Mouse (Mus musculus) embryonic fibroblast, embryonic 13.5 days (primary cell): Measurements from ENCODE around the gene Galntl6. TPM values are rescaled to one million over a fixed set of nuclear protein-coding genes. Genes with fewer than 3 reads are reported as not detected.

ENCODE experiments used
- H3K27ac ChIP-seq: 2 replicates; pipeline ENCODE4 v1.5.1; 2012; ENCODE audit warnings: low read length, control low read depth, inconsistent platforms; ENCODE audit not compliant: insufficient read depth
- H3K4me1 ChIP-seq: 2 replicates; pipeline ENCODE4 v1.6.1; 2011; ENCODE audit warnings: low read length; ENCODE audit not compliant: control insufficient read depth, insufficient read depth
- H3K4me3 ChIP-seq: 2 replicates; pipeline ENCODE4 v1.5.1; 2011; ENCODE audit warnings: mild to moderate bottlenecking, control low read depth, low read length; ENCODE audit not compliant: insufficient read depth
- CTCF ChIP-seq: IDR thresholded peaks from 2 replicates; pipeline ENCODE4 v1.5.1; 2011; ENCODE audit warnings: mild to moderate bottlenecking, control low read depth, low read length, moderate library complexity, borderline replicate concordance; ENCODE audit not compliant: insufficient read depth
- POLR2A ChIP-seq: IDR thresholded peaks from 2 replicates; pipeline ENCODE4 v1.6.1; 2011; ENCODE audit warnings: low read depth, mild to moderate bottlenecking, control low read depth, low read length, moderate library complexity
- polyA plus RNA-seq: library from polyadenylated mRNA; stranded (reverse); fragments of >200 nt; gene quantifications from 2 replicates; pipeline ENCODE4 v1.2.4, GENCODE M21; 2011; ENCODE audit warnings: low read depth; ENCODE audit not compliant: missing spikeins, insufficient read length

The Galntl6 gene
- polyA plus RNA-seq, 1 experiment: not detected

DNA sequence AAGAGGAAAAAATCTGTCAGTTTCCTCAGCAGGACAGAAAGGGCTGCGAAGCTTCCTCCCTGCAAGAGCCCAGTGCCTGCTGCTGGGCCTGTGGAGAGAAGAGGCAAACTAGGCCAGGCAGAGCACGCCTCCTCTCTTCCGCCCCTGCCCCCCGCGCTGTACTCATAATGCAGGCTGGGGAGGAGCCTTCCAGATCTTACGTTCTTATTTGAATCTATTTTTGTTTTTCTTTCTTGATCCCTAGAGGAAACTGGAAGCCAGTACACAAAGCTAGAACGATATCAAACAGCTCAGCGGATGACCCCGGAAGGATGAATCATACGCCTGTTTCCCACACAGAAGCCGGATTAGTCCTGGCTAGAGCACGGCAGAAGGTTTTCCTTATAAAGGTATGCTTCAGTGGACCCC, 1112.6 kb downstream of the Galntl6 start:
- H3K4me3 ChIP-seq: peak overlapping the region; percentile 33; the same call in 1 of the 2 replicates
- H3K4me1 ChIP-seq: no peaks in the 10 kb centered on the region
- peak overlapping the region; percentile 76 for H3K27ac ChIP-seq
- TF ChIP-seq POLR2A (peak; percentile 64), CTCF (no peak)

DNA sequence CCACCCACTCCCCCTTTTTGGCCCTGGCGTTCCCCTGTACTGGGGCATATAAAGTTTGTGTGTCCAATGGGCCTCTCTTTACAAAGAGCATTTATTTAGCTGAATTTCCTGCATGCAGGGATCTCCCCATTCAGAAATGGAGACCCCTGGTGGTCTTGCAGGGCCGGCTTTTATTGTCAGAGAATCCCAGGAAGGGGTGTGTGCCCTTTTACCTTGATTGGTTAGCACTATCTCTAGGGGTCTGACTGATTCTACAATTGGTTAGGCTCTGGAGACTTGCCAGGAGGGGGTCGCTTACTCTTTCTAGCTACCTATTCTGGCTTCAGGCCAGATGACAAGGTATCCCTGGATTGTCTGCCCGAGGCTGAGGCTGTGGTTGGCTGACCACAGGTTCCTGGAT, 1119.0 kb downstream of the Galntl6 start:
- Histone ChIP-seq H3K4me3 (no peak overlapping the region), H3K27ac (no peak overlapping the region), H3K4me1 (no peaks in the 10 kb centered on the region; the same call in 1 of the 2 replicates)
- TF ChIP-seq CTCF: no peak
- no peak for TF ChIP-seq POLR2A

DNA sequence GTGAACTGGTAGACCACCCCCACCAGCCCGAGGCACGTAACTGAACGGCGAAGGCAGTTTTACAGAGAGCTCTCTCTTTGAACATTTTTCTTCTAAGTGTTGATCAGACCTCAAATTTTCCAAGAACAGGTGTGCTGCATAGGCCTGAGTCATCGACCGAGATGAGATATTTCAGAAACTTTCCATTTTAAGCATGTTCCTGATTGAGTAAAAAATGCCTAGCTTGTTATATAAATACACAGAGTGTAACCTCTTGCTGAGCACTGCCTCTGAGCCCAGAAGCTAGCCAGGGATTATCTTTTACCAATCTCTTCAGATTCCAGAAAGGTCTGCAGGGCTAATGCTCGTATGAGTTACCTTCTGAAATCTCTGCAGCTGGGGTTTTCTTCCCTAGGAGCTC, 1120.2 kb downstream of the Galntl6 start:
- TF ChIP-seq CTCF: no peak
- TF ChIP-seq POLR2A: no peak
- Histone ChIP-seq H3K27ac (no peak overlapping the region), H3K4me1 (no peaks in the 10 kb centered on the region; the same call in 1 of the 2 replicates), H3K4me3 (no peak overlapping the region)

DNA sequence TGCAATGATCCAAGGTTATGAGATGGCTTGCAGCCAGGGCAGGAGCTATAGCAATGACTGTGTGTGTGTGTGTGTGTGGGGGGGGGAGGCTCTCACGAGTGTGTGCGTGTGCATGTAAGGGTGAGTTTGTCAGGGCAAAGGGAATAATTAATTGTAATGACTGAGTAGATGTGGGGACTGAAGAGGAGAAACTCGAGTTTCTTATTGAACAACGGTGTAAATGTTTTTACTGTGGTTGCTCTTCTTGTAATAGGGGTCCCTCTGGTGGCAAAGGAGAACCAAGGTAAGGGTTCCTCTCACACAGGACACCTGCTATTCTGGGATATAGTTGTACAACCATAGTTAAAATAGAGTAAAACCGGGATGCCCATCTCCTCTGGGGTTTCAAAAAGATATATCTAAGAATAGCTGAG, 1121.1 kb downstream of the Galntl6 start:
- Histone ChIP-seq H3K27ac (no peak overlapping the region), H3K4me3 (no peak overlapping the region), H3K4me1 (no peaks in the 10 kb centered on the region; the same call in 1 of the 2 replicates)
- no peak for TF ChIP-seq POLR2A
- no peak for TF ChIP-seq CTCF

DNA sequence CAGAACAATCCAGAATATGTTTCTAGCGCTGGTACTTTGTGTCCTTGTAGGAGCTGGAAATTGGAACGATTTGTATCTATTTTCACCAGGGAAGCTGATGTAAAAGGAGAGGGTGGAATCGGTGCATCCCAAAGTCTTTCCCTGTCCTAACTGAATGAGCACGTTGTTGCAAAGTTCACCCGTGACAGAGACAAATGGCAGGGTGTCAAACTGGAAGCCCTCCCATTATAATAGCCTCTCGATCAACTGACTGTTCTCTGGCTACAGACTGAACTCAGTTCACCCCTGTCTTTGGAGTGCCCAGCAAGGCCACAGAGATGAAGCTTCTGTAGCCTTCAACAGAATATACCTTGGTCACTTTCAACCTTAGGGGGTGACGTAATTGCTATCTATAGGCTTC, 1132.9 kb downstream of the Galntl6 start:
- Histone ChIP-seq H3K4me3 (no peak overlapping the region), H3K4me1 (no peaks in the 10 kb centered on the region), H3K27ac (no peak overlapping the region)
- no peak for TF ChIP-seq CTCF
- TF ChIP-seq POLR2A: no peak

GRCm38 (mm10) chr8:57777988-57778721, 1134.3 kb downstream of the Galntl6 start:
- no peaks in the 10 kb centered on the region for H3K4me1 ChIP-seq
- no peak overlapping the region for H3K4me3 ChIP-seq
- no peak for TF ChIP-seq CTCF
- TF ChIP-seq POLR2A: no peak
- H3K27ac ChIP-seq: no peak overlapping the region

GRCm38 (mm10) chr8:57776723-57777122, 1135.7 kb downstream of the Galntl6 start:
- no peak overlapping the region for H3K27ac ChIP-seq
- TF ChIP-seq CTCF (no peak), POLR2A (no peak)
- H3K4me1 ChIP-seq: no peaks in the 10 kb centered on the region
- H3K4me3 ChIP-seq: no peak overlapping the region

DNA sequence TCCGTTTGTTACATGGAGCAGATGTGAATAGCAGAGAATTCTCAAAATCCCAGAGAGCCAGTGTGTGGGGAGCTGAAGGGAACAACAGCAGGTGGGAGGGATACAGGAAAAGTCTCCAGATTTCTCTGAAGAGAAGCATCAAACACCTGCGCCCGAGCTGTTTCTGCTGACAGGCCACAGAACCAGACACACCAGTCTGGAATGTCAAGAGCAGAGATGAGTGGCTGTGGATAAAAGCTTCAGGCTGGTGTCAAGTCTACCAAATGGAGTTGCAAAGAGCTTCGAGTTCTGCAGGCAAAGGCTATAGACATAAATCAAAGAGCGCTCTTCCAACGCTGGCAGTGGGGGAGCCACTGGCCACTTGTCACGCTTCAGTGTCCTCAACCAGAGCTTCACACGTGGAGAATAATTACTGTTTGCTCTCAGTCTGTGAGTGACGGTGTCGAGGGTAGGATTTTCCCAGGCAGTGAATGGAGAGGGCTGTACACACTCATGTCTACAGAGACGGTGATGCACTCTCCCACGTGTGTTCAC, 1139.6 kb downstream of the Galntl6 start:
- H3K4me1 ChIP-seq: no peaks in the 10 kb centered on the region
- no peak overlapping the region for H3K4me3 ChIP-seq
- no peak for TF ChIP-seq CTCF
- no peak for TF ChIP-seq POLR2A
- no peak overlapping the region for H3K27ac ChIP-seq

GRCm38 (mm10) chr8:57767541-57767940, 1144.9 kb downstream of the Galntl6 start:
- TF ChIP-seq CTCF (no peak), POLR2A (no peak)
- Histone ChIP-seq H3K27ac (no peak overlapping the region), H3K4me1 (no peaks in the 10 kb centered on the region; the same call in 1 of the 2 replicates), H3K4me3 (no peak overlapping the region)

- H3K27ac ChIP-seq: no peak overlapping the region
- H3K4me3 ChIP-seq: no peak overlapping the region
- H3K4me1 ChIP-seq: no peaks in the 10 kb centered on the region; the same call in 1 of the 2 replicates
- TF ChIP-seq CTCF (no peak), POLR2A (no peak)
Measured at GRCm38 (mm10) chr8:57766471-57767065, 1145.9 kb downstream of the Galntl6 start.
